Mouse (Mus musculus): Measurements from ENCODE around the gene Hspg2. TPM values are rescaled to one million over a fixed set of nuclear protein-coding genes. Genes with fewer than 3 reads are reported as not detected.

Gene Hspg2
- polyA plus RNA-seq, 1 experiment from 2014 or later: 34.2 TPM

DNA sequence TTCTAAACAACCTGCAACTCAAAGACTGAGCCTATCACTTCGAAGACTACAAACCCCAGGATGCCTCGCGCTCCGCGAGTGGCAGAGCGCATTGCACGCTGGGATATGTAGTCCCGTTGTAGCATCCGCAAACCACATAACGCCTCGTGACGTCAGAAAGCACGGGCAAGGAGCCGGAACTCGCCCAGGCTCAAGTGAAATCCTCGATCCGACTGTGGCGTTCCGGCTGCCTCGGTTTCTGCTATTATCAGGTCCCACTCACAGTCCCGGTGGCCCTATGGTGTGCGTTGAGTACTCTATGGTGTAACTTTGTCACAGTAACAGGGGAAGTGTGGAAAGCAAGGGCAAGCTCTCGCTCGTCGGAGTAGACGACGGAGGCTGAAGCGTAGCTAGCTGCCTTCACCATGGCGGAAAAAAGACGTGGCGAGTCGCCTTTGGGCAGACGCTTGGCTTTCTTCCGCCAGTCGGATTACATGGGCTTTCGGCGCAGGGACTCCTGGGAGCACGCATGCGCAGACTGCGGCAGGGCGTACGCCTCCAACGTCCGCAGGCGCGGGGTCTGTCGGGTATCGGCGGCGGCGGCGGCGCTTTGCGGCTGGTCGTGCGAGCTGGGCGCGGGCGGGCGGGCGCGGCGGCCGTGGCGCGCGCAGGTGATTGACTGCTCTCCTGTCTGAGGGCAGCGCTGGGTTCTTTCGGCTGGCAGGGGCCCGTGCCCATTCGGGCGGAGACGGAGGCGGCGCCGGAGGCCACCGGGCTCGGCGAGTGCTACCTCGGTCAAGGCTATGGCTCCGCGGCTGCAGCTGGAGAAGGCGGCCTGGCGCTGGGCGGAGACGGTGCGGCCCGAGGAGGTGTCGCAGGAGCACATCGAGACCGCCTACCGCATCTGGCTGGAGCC, 125.3 kb downstream of the Hspg2 start, which contains the start of gene Usp48:
TSS of gene Usp48 (plus strand) at position 155 of the 895 bp plus-strand sequence.
- H3K9ac ChIP-seq: peak within 1 kb of the TSS; percentile 89
- H3K27me3 ChIP-seq: no peaks in the 10 kb centered on the region
- peak within 1 kb of the TSS; percentile 83 for H3K4me3 ChIP-seq (replicated peaks)
- H3K27ac ChIP-seq: peak within 1 kb of the TSS; percentile 100
- under 1% methylated on average over 92 of the region's 92 CpGs for WGBS
- H3K36me3 ChIP-seq: no peaks in the 10 kb centered on the region; the same call in 1 of the 2 replicates
- peak; percentile 94 for ATAC-seq (replicated peaks; ENCODE audit: low FRiP score)
- peak within 1 kb of the TSS; percentile 87 for H3K4me2 ChIP-seq
- H3K9me3 ChIP-seq (replicated peaks): no peaks in the 10 kb centered on the region
- H3K4me1 ChIP-seq: peaks cover 28% of the 10 kb centered on the region

DNA sequence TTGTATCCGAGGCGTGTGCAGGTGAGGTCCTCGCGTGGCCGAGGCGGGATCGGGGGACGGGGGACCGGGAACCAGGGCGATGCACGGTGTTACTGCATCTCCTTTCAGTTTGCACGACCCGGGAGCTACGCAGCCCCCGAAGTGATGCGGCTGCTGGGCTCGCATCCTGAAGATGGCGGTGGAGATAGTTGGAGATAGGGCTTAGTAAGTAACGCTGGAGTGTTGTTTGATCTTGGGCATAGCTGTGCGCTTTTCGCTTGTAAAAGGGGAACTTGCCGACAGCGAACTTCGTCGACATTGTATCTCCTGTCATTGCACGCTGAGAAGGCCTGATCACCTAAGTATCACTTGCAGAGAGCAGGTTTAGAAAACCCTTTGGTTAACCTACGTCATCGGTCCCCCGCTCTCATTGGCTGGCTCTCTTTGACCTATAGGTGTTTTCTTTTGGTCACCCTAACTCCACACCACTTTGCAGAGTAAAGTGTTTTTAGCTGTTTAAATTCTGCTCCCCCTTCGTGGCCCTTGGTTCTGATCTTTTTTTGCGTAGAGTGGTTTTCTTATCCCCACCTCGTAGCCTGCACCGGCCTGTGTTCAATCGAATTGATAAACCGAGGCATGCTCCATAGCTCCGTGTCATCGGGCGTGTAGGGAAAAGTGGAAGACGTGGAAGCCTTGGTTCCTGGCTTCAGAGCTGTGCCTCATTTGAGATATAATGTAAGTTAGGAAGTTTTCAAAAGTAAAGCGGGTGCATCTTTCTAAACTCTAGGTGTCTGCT, 126.1 kb downstream of the Hspg2 start:
- peak overlapping the region; percentile 87 for H3K4me2 ChIP-seq
- peak overlapping the region; percentile 83 for H3K4me3 ChIP-seq (replicated peaks)
- peaks cover 37% of the 10 kb centered on the region for H3K4me1 ChIP-seq
- H3K27me3 ChIP-seq: no peaks in the 10 kb centered on the region
- no peaks in the 10 kb centered on the region; the same call in 1 of the 2 replicates for H3K36me3 ChIP-seq
- H3K27ac ChIP-seq: peak overlapping the region; percentile 100
- WGBS: 2% methylated on average over 40 of the region's 40 CpGs
- H3K9ac ChIP-seq: peak overlapping the region; percentile 89
- no peaks in the 10 kb centered on the region for H3K9me3 ChIP-seq (replicated peaks)
- peak; percentile 27 for ATAC-seq (replicated peaks; ENCODE audit: low FRiP score)

DNA sequence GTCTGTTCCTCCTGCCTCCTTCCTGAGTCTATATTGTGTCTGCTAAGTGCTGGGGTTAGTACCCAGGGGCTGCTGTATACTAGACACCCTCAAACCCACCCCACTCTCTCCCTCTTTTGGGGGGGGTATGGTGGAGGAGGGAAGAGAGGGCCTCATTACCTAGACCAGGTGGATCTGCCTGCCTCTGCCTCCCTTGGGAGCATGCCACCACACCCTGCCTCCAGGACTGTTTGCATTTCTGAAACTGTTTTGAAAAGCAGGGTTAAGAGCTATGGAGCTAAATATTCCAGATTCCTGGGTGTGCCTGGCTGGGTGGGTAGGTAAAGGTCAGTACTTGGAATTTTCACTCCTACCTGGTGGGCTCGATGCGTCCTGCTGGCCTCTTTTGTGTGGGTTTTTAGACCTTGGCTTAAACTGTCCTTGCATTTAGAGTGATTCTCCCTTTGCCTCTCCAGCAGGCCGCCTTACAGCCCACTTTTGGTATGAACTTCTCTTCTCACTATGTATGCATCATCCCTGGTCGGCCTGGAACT, 128.6 kb downstream of the Hspg2 start:
- Histone ChIP-seq H3K36me3 (no peaks in the 10 kb centered on the region; the same call in 1 of the 2 replicates), H3K4me1 (peaks cover 43% of the 10 kb centered on the region), H3K9ac (no peak overlapping the region), H3K27ac (no peak overlapping the region), H3K4me3 (replicated peaks) (no peak overlapping the region), H3K4me2 (no peak overlapping the region), H3K27me3 (no peaks in the 10 kb centered on the region), H3K9me3 (replicated peaks) (no peaks in the 10 kb centered on the region)
- no peak for ATAC-seq (replicated peaks; ENCODE audit: low FRiP score)
- WGBS: 85% methylated on average over 4 of the region's 4 CpGs

DNA sequence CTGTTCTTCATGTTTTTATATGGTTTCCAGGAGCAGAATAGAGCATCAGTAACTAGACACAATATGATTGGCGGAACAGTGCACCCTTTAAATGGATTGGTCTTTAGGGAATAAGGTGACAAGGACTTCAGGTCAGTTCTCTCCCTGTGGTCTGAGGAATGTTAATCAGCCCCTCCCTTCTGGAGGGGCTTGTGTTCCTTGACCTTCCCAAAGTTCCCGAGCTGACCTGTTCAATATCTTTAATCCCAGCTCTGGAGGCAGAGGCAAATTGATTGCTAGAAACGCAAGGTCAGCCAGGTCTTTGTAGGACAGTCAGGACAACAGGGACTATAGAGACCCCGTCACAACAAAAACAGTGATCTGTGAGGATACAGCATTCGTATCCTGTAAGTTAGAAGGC, 130.0 kb downstream of the Hspg2 start:
- Histone ChIP-seq H3K4me3 (replicated peaks) (no peak overlapping the region), H3K9me3 (replicated peaks) (no peaks in the 10 kb centered on the region), H3K36me3 (no peaks in the 10 kb centered on the region; the same call in 1 of the 2 replicates), H3K4me1 (peaks cover 39% of the 10 kb centered on the region), H3K4me2 (no peak overlapping the region), H3K27ac (no peak overlapping the region), H3K27me3 (no peaks in the 10 kb centered on the region), H3K9ac (no peak overlapping the region)
- ATAC-seq (replicated peaks; ENCODE audit: low FRiP score): no peak
- WGBS: 85% methylated on average over 5 of the region's 5 CpGs

DNA sequence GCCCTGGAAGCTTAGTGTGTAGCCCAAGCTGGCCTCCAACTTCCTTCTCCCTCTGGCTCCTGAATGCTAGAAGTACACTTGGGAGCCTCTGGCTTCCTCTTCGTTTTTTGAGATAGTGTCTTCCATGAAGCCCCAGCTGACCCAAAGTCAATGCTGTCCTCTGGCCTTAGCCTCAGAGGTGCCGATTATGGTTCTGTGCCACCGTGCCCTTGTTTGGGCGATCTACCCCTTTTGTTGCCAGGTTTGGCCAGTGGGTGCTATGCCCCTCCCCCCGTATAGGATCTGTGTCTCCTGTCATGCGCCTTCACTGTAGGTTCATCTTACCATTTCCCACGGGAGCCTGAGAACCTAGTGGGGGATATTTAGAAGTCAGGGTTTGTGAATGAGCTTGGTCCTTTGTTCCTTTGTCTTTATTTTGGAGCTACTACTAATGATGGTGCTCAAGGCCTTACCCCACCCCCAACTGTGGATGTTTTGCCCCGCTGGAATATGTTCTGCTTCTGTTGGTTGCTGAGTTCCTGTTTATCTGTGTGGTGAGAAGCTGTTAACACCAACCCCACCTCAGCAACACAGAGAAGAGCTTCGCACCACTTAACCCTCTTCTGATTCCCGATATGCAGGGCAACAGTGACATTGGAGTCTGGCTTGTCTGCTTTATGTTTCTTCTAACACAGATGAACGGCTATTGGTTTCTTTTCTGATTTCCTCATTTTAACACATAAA, 135.0 kb downstream of the Hspg2 start:
- Histone ChIP-seq H3K36me3 (peaks cover 44% of the 10 kb centered on the region), H3K27ac (no peak overlapping the region), H3K4me3 (replicated peaks) (no peak overlapping the region)

DNA sequence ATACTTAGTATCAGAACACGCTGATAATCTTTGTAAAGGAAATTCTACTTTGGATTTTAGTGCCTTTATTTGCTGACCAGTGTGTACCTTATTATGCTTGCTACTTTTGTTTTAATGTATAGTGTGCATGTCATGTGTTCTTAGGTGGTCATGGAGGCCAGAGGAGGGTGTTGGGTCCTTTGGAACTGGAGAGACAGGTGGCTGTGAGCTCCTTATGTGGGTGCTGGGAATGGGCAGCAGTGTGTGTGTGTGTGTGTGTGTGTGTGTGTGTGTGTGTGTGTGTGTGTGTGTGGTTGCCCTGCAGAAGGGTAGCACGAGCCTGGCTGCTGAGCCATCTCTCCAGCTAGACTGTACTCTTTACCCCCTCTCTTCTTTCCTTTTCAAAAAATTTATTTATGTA, 138.5 kb downstream of the Hspg2 start:
- 99% methylated on average over 2 of the region's 2 CpGs for WGBS
- H3K27me3 ChIP-seq: no peaks in the 10 kb centered on the region
- H3K4me1 ChIP-seq: peaks cover 6% of the 10 kb centered on the region; the same call in 1 of the 2 replicates
- H3K9me3 ChIP-seq (replicated peaks): no peaks in the 10 kb centered on the region
- no peak overlapping the region for H3K27ac ChIP-seq
- peaks cover 76% of the 10 kb centered on the region for H3K36me3 ChIP-seq
- H3K9ac ChIP-seq: no peak overlapping the region
- no peak for ATAC-seq (replicated peaks; ENCODE audit: low FRiP score)
- H3K4me2 ChIP-seq: no peak overlapping the region
- no peak overlapping the region for H3K4me3 ChIP-seq (replicated peaks)

More for the DNA sequence above, 135.0 kb downstream of the Hspg2 start:
- Histone ChIP-seq H3K4me2 (no peak overlapping the region), H3K27me3 (no peaks in the 10 kb centered on the region), H3K9ac (no peak overlapping the region), H3K4me1 (peaks cover 15% of the 10 kb centered on the region), H3K9me3 (replicated peaks) (no peaks in the 10 kb centered on the region)
- ATAC-seq (replicated peaks; ENCODE audit: low FRiP score): no peak
- WGBS: 81% methylated on average over 11 of the region's 11 CpGs

DNA sequence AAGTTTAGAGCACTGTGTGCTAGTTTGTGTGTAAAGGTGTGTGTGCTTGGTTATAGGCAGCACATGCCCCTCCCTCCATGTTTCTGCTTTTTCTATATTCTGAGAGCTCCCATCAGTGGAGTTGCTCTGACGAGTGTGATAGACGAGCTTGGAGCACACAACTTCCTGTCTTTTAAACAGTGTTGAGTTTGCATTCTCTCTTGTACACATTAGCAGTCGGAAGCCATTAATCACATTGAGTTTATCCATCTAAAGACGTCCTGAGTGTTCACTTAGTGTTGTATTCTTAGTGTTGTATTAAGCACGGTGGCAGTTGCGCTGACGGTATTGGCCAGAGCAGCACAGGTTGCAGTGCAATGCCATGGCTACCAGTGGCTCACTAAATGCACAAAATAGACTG, 140.7 kb downstream of the Hspg2 start:
- Histone ChIP-seq H3K4me2 (no peak overlapping the region), H3K27ac (peak overlapping the region; percentile 9; the same call in 1 of the 2 replicates), H3K4me1 (peaks cover 6% of the 10 kb centered on the region; the same call in 1 of the 2 replicates), H3K4me3 (replicated peaks) (no peak overlapping the region), H3K9me3 (replicated peaks) (no peaks in the 10 kb centered on the region), H3K36me3 (peaks cover 99% of the 10 kb centered on the region), H3K27me3 (no peaks in the 10 kb centered on the region), H3K9ac (no peak overlapping the region)
- 58% methylated on average over 7 of the region's 7 CpGs for WGBS
- no peak for ATAC-seq (replicated peaks; ENCODE audit: low FRiP score)

DNA sequence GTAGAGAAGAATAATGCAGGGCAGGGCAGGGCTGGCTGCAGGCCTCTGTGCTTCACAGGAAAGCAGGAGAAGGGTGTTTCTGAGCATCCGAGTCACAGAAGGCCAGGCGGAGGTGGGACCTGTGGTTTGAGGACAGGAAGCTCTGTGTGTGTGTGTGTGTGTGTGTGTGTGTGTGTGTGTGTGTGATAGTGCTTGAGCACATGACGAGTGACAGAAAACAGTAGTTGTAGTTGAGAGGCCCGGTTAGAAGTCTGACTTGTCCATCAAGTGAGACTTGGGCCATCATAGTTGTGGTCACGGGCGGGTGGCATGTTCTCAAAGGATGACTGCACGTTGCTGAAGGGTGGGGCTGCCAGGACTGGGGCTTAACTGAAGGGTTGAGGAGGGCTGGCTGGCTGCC, 141.1 kb downstream of the Hspg2 start:
- no peak overlapping the region for H3K9ac ChIP-seq
- ATAC-seq (replicated peaks; ENCODE audit: low FRiP score): no peak
- no peak overlapping the region for H3K4me3 ChIP-seq (replicated peaks)
- H3K36me3 ChIP-seq: peaks cover 99% of the 10 kb centered on the region
- H3K27ac ChIP-seq: peak overlapping the region; percentile 9; the same call in 1 of the 2 replicates
- no peak overlapping the region for H3K4me2 ChIP-seq
- peaks cover 6% of the 10 kb centered on the region; the same call in 1 of the 2 replicates for H3K4me1 ChIP-seq
- no peaks in the 10 kb centered on the region for H3K9me3 ChIP-seq (replicated peaks)
- 76% methylated on average over 7 of the region's 7 CpGs for WGBS
- H3K27me3 ChIP-seq: no peaks in the 10 kb centered on the region

DNA sequence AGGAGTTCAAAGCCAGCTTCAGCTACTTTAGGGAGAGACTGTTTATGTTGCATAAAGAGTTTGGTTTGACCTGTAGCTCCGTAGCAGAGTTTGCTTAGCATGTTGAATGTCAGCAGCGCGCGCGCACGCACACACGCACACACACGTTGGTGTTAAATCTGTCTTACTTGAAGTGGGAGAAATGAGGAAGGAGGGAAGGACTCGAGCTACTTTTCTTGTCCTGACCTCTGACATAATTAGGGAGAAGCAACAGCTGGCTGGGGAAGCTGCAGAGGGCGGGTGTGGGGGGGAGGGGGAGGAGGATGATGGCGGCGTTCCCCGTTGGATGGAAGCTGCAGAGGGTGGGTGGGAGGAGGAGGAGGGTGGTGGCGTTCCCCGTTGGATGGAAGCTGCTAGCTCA, 141.7 kb downstream of the Hspg2 start:
- Histone ChIP-seq H3K27ac (0 out of 2 replicates have a peak overlapping the region, but pooled peaks have one; percentile 2), H3K9me3 (replicated peaks) (no peaks in the 10 kb centered on the region), H3K4me3 (replicated peaks) (no peak overlapping the region), H3K4me1 (peaks cover 6% of the 10 kb centered on the region; the same call in 1 of the 2 replicates), H3K9ac (no peak overlapping the region), H3K4me2 (no peak overlapping the region), H3K27me3 (no peaks in the 10 kb centered on the region), H3K36me3 (peaks cover 98% of the 10 kb centered on the region)
- no peak for ATAC-seq (replicated peaks; ENCODE audit: low FRiP score)
- 59% methylated on average over 15 of the region's 15 CpGs for WGBS
